Mouse (Mus musculus) bone marrow macrophage, adult 2 months (primary cell): Measurements from ENCODE around the gene Acy3. TPM values are rescaled to one million over a fixed set of nuclear protein-coding genes. Genes with fewer than 3 reads are reported as not detected.
"Not testable (repeated sequence)": the region's sequence is repeated elsewhere in the genome, so short reads cannot be mapped to it uniquely, and the experiment has no call there.

Source experiments
- H3K27ac ChIP-seq: 2 replicates; pipeline ENCODE4 v1.5.1; 2012; ENCODE audit warnings: low read depth, low read length; ENCODE audit not compliant: insufficient read depth
- H3K4me1 ChIP-seq: 2 replicates; pipeline ENCODE4 v1.6.1; 2012; ENCODE audit warnings: low read length; ENCODE audit not compliant: control insufficient read depth, insufficient read depth
- H3K4me3 ChIP-seq: 2 replicates; pipeline ENCODE4 v1.5.1; 2012; ENCODE audit warnings: mild to moderate bottlenecking, low read length, moderate library complexity; ENCODE audit not compliant: insufficient read depth
- CTCF ChIP-seq: IDR thresholded peaks from 2 replicates; pipeline ENCODE4 v1.5.1; 2012; ENCODE audit warnings: low read depth, mild to moderate bottlenecking, low read length, moderate library complexity
- POLR2A ChIP-seq: IDR thresholded peaks from 2 replicates; pipeline ENCODE4 v1.6.1; 2012; ENCODE audit warnings: mild to moderate bottlenecking, low read depth, low read length, borderline replicate concordance
- polyA plus RNA-seq: library from polyadenylated mRNA; stranded (reverse); fragments of >200 nt; gene quantifications from 2 replicates; pipeline ENCODE4 v1.2.4, GENCODE M21; 2012; ENCODE audit not compliant: missing spikeins, insufficient read depth, insufficient read length

The Acy3 gene
- polyA plus RNA-seq, 1 experiment: 1.1 TPM

DNA sequence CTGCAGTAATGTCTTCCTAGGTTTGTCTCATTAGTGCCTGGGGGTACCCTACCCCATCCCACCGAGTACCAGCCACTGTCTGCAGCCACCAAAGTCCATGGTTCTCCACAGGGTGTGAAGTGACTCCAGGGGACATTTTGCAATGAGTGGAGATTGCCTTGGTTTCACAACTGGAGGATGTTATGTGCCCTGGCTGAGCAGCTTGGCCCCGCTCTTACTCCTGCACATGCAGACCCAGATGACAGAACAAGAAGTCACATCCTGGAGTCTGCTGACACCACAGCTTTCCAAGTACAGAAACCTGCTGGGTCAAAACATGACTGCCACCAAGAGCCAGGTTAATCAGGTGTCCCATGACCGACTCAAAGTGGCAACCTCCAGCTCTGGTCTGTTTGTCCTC is 31.3 kb upstream of the Acy3 start:
- no peak overlapping the region for H3K27ac ChIP-seq
- peaks cover 16% of the 10 kb centered on the region for H3K4me1 ChIP-seq
- TF ChIP-seq POLR2A: no peak
- TF ChIP-seq CTCF: no peak
- no peak overlapping the region for H3K4me3 ChIP-seq

DNA sequence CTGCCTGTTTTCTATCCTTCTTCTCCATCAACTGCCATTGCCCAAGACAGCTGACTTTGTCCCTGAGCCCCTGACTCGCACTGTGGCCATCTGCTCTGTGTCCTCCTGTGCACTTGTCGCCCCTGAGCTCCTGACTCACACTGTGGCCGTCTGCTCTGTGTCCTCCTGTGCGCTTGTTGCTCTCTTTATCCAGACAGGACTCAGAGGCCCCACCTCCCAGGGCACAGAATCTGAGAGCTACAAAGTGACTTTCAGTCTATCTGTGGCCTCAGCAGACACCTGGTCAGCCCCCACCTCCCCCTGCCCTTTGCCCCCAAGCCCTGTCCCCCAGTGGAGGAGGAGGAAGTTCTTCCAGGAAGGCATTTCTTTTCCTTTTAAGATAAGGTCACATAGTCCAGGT is 30.6 kb upstream of the Acy3 start:
- H3K4me1 ChIP-seq: peaks cover 10% of the 10 kb centered on the region
- TF ChIP-seq CTCF: no peak
- TF ChIP-seq POLR2A: no peak
- no peak overlapping the region for H3K27ac ChIP-seq
- H3K4me3 ChIP-seq: no peak overlapping the region

DNA sequence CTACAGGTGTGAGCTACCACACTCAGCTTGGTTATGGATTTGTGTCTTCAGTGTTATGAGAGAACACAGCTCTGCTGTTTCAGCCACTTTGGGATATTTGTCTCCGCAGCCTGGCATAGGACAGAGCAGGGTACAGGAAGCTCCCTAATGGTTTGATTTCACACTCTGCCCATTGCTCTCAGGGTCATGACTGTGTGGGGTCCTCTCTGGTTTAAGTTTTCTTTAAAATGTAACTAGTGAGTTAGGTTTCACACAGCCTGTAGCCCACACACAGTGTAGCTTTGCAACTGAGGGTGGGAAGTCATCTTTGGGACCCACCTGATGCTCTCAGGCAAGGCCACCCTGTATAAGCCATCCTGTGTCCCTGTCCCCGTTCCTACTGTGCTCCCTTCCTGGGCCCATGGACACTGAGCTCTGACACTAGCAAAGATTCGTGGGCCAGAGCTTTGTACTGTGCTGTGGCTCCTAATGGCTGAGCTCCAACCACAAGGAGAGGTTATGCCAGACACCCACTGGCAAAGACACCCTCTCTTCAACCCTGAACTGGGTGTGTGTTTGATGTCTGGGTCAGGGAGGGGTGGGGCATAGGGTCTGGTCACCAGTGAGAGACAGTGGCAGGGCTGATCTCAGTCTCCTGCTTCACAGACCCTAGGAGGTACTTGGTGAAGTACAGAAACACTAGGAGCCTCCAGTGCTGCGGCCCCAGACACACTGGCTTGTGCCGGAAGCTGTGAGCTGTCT is 28.9 kb upstream of the Acy3 start:
- H3K27ac ChIP-seq, H3K4me3 ChIP-seq, H3K4me1 ChIP-seq: not testable (repeated sequence)

DNA sequence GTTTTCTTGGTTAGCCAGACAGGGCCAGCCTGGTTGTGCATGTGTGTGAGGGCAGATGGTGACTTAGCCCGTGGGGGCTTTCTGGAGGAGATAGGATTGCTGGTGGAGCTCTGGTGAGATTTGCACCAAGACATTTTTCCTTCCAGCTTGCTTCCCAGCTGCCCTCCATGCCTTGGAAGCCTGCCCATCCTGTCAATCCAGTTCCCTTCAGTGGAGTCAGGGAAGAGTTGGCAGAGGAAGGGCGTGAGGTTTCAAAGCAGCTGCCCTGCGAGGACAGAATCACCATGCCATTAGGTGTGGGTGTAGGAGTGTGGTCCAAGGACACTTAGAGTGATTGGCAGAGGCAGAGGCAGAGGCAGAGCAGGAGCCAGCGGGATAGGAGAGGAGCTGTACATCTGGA is 27.9 kb upstream of the Acy3 start, which contains the start of gene Aldh3b3:
Aldh3b3 (plus strand) TSS at position 176 of the 400 bp plus-strand sequence.
- Histone ChIP-seq H3K27ac (no peak within 1 kb of the TSS), H3K4me1 (peaks cover 3% of the 10 kb centered on the region; the same call in 1 of the 2 replicates), H3K4me3 (no peak within 1 kb of the TSS)
- no peak for TF ChIP-seq POLR2A
- TF ChIP-seq CTCF: no peak

DNA sequence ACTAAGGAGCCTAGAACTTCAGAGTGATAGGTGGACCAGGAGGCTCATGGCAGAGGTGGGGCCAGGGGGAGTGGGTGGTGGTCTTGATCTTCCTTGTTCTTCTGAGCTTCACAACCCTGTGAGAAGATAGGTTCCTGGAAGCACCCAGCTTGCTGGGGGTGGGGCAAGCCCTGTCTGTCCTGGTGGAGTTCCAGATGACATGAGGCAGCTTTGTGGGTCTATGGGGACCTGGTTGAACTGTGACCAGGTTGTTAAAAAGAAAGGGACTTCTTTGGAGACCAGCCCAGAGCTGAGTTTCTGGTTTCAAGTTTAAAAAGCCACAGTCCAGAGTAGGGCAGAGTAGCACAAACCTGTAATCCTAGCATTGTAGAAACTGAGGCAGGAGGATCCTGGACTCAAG is 27.3 kb upstream of the Acy3 start:
- TF ChIP-seq CTCF (no peak), POLR2A (no peak)
- no peak overlapping the region for H3K4me3 ChIP-seq
- H3K27ac ChIP-seq: no peak overlapping the region
- H3K4me1 ChIP-seq: peaks cover 3% of the 10 kb centered on the region; the same call in 1 of the 2 replicates

DNA sequence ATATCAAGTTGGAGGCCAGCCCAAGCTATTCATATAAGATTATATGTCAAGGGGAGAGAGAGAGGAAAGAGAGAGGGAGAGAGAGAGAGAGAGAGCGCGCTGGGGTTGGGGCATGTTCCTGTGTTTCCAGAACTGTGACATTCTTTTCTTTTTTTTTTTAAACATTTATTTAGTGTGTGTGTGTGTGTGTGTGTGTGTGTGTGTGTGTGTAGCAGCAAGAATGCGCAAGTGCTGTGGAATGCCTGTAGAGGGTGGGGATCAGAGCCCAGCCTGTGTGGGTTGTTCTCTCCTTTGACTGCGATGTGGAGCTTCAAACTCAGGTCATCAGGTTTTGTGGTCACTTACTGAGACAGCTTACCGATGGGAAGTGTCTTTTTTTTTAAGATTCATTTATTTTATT is 26.2 kb upstream of the Acy3 start:
- no peak overlapping the region for H3K27ac ChIP-seq
- no peak overlapping the region for H3K4me3 ChIP-seq
- no peaks in the 10 kb centered on the region for H3K4me1 ChIP-seq
- TF ChIP-seq POLR2A: no peak

DNA sequence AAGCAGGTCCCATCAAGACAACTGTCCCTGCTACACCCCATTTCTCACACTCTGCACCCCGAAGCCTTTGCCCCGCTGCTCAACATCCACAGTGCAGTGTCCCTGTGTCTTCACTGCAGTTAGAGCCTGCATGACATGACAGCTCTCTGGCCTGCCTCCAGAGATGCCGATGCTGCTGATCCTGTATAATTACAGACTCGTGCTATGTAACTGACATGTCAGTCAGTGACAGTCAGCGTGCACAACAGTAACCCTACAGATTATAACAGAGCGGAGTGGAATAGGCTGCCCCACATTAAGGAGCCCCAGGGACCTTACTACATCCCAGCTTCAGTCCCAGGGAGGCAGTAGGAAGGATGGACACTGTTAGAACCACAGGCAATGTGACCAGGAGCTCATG is 24.6 kb upstream of the Acy3 start:
- H3K4me1 ChIP-seq, H3K4me3 ChIP-seq, H3K27ac ChIP-seq: not testable (repeated sequence)

DNA sequence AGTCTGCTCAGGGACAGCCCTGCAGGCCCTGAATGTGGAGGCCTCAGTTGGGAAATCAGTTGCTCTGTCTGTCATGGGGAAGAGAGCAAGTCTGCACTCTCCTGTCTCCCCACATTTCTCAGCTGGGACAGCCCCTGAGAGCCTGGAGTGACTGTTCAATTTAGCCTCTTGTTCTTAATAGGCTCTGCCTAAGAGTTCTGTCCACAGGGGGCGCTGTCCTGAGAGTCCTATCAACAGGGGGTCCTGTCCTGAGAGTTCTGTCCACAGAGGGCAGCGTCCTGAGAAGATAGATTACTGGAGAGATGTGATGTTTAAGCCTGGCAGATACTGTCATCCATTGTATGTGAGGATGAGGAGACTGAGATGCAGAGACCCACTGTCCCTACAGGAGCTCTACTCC is 23.9 kb upstream of the Acy3 start:
- Histone ChIP-seq H3K4me1 (no peaks in the 10 kb centered on the region), H3K27ac (no peak overlapping the region), H3K4me3 (no peak overlapping the region)
- TF ChIP-seq POLR2A (no peak), CTCF (peak; percentile 62)

DNA sequence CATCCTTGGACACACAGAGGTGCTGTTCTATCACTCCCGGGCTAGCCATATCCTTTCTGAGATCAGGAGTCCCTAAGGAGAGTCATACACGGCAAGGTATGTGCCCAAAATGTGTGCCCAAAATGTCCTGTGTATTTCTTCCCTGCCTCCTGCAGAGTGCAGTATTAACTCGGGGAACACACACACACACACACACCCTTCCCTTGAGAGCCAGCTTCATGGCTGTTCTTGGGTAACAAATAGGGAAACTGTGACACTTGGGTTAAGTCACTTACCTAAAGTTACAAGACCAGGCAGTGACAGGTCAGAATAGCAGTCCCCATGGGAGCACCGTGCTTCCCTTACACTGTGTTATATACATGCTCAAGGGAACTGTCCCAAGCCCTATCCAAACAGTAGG is 22.3 kb upstream of the Acy3 start:
- no peak overlapping the region for H3K4me3 ChIP-seq
- no peak overlapping the region for H3K27ac ChIP-seq
- TF ChIP-seq POLR2A (no peak), CTCF (no peak)
- no peaks in the 10 kb centered on the region for H3K4me1 ChIP-seq

DNA sequence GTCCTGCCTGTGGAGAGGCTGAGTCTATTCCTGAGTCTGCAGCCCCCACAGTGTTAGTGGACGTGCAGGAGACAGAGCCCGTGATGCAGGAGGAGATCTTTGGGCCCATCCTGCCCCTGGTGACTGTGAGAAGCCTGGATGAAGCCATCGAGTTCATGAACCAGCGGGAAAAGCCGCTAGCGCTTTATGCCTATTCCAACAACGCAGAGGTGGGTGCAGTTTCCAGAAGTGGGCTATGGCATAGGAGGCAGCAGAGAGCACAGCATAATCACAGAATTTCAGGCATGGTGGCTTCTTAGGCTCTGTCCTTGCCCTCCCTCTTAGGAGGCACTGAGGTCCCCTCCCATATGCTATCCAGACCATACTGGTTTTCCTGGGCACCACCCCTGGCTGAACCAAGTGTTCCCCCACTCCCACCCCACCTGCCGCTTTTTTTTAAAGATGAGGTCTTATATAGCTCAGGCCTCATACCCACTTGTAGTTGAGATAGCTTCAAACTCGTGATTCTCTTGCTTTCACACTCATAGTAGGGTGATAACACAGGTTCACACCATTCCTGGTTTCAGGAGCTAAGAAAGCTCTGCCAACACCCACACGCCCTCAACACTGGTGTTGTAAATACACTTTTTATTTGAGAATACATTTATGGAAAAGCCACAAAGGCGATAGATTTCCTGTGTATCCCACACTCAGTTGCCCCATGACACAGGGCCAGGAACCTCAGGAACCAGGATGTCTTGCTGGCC is 19.9 kb upstream of the Acy3 start:
- TF ChIP-seq POLR2A: no peak
- TF ChIP-seq CTCF: no peak
- Histone ChIP-seq H3K4me1 (no peaks in the 10 kb centered on the region), H3K4me3 (no peak overlapping the region), H3K27ac (no peak overlapping the region)

DNA sequence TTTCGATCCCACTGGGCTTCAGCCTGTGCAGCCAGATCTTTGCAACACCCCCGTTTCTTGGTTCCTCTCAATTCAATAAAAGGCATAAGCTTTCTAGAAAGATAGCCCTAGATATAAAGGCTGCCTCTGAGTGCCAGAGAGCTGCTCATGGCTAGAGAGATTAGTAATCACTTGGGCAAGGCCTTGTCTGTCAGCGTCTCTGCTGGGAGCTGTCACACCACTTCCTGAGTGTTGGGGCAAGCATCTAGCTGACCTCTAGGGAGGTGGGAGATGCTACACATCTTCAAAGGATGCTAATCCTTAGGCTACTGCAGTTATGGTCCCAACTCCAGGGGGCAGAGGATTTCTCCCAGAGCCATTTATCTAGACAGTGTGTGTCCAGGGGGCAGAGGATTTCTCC is 19.1 kb upstream of the Acy3 start:
- TF ChIP-seq CTCF (no peak), POLR2A (no peak)
- Histone ChIP-seq H3K27ac (no peak overlapping the region), H3K4me1 (no peaks in the 10 kb centered on the region)

More for the DNA sequence above, 19.1 kb upstream of the Acy3 start:
- H3K4me3 ChIP-seq: no peak overlapping the region
